Mouse (Mus musculus) spleen, adult 12 weeks (tissue): Measurements from ENCODE around the gene Lyzl6.
"Not testable (repeated sequence)": the region's sequence is repeated elsewhere in the genome, so short reads cannot be mapped to it uniquely, and the experiment has no call there.

Source experiments
- DNase-seq: peaks from one replicate; pipeline ENCODE4 v3.0.0; 2022; ENCODE audit warnings: low spot score

Gene Lyzl6

DNA sequence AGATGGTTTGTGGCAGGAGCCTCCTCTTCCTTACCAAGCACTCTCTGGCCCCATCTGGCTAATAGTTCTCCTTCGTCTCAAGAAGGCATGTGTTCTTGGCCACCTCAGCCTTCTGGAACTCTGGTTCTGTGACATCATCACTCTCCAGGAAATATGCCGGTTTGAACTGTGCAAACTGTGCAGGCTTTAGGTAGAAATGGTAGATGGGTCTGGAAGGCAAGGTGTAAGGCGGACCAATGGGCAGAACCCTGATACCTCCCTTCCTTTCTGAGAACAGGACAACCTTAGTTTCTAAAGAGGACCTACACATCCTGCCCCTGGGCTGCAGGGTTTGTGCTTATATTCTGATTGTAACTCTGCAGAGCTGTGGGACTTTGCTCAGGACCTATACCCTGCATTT lies at the start of gene Lyzl6:
TSS of gene Lyzl6 (minus strand) at position 101 of the 400 bp plus-strand sequence.
- no peak for DNase-seq

DNA sequence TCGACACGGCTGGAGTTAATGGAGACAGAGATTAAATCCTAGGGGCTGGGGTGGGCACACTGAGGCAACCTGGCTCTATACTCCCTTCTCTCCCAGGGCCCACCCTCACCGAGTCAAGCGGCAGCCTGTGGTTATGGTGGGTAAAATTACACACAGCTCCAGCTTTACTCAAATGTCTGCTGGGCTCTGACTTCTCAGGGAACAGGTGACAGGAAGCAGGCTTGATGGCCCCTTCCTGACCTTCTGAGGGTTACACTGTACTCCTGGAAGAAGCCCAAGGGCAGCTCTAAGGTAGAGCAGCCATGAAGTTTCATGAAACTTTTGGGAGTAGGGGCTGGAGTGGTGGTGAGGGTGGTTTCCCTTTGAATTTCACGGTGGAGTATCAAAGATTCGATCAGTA lies 48.0 kb upstream of the Lyzl6 start:
- DNase-seq, result no peak

DNA sequence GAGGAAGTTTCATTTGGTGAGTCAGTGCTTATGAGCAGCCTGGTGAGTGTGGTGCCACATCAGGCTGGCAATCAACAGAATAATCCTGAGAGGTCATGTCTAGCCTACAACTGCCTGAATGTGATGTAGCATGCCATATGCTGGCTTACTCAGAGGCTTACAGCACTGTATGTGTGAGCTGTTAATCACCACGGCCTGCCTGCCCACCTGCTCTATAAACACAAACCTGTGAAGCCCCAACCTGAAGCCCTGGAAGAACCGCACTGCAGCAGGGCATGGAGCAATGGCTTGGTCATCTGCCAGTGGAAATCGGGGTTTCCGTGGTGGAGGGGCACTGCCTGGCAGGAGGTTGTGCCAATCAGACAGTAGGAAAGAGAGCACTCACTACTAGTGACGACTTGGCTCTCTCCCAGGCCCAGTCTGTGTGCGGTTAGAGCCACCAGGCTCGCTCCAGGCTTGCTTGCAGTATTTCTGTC lies 46.6 kb upstream of the Lyzl6 start:
- DNase-seq, result no peak

DNA sequence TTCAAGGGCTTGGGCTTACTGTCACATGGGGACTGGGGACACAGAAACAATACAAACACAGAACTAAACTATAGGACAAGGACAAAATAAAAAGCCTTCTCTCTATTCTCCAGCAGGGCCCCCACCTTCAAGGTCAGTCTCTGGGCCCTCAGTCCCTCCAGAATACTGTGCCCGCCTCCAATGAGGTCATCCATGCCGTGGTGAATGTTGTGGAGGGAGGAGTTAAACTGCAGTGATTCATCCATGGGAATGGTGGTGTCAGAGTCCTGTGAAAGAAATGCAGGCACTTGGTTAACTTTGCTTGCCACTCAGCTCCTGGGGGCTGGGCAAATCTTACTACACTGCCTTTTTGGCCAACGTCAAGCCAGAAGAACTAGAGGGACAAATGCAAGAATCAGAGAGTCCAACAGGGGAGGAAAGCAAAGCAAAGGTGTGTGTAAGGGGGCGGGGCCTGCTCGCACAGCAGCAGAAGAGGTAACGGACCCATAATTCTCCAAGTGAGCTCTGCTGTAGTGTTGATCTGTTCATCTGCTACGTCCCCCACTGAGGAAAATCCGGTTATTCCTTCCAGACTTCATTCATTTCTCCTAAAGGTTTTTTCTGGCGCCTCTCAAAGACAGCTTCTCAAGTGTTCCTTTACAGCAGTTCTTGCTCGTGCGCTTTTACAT lies 45.1 kb upstream of the Lyzl6 start:
- DNase-seq, result no peak

DNA sequence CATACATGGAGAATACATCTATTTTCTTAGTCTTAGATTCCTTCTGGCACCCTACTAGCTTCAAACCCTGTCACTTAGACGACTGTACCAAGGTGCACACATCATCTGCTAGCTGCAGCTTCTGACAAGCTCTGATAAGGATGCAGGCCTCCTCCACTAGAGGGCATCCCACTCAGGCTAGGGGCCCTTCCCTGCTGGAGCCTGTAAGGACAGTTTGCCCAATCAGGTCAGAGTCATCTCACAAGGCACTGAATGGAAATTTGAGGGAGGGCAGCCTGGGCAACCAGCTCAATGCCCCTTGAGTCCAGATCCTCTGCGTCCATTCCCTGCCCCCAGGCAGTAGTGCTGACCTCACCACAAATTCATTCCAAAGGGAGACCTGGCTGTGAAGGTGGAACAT lies 38.4 kb upstream of the Lyzl6 start:
- not testable (repeated sequence) for DNase-seq

DNA sequence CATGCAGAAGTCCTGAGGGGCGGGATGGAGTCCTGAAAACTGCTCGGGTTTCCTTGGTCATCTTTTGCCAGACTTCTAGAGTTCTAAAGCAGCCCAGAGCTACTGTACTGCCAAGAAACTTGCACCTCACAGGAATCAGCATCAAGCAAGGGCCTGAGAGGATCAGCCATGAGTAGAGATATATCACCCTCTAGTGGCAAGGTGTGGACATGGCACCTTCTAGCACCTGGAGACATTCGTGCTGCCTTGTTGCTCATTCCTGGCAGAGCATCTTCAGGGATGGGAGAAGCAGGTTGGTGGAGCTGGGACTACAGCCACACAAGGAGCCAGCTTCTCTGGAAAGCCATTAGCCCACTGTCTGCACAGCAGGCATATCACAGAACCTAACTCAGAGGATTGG lies 36.9 kb upstream of the Lyzl6 start:
- DNase-seq, result peak; percentile 26

DNA sequence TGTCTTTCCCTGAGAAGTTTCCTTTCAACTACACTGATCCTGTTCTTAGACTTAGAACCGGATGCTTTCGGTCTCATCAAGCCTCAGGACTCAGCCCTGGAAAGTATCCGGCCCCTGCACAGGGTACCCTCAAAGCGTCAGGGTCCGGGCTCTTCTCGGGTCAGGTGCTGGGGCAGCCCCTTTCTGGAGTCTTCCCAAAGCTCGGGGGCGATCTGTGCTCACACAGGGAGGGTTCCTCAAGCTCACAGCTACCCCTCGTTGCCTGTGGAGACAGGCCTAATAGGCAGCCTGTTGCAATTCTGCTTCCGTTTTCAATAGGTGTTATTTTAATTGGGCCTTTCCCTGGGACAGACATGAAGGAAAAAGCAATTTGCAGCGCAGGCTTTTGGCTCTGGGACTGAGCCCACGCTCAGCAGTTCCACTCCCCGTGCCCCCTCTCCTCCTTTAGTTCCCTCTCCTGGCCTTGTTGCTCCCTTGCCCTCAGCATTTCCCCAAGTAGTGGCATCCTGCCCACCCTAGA lies 28.3 kb upstream of the Lyzl6 start:
- DNase-seq, result no peak

DNA sequence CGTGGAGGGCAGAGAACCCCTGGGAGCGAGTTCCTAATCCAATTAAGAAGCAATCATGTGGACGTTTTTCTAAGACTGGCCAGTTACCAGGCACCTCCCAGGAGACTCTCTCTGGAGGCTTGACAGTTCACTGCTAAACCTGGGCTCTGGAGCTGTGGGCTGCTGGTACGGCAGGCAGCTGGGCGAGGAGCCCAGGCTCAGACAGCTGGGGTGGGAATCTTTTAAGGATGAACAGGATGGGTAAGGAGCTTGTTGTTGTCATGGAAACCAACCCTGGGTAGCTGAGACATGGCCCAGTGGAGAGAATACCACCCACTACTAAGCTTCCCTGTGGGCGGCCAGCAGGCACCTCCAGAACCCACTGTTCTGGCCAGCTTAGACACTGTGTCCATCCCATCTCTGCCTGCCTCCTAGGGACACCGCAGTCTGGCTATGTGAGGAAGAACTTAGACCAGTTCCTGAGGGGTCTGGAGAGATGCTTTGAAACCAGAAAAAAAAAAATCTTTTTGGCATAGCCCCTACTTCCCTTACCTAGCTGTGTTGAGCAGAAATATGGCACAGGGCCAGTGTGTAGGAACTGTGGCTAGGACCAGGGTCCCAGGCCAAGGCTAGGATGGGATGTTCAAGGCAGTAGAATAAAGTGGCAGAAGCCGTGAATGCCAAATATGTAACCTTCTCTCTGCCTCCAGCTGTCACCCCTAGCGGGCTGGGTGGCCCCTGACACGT lies 27.7 kb upstream of the Lyzl6 start:
- DNase-seq, result no peak

DNA sequence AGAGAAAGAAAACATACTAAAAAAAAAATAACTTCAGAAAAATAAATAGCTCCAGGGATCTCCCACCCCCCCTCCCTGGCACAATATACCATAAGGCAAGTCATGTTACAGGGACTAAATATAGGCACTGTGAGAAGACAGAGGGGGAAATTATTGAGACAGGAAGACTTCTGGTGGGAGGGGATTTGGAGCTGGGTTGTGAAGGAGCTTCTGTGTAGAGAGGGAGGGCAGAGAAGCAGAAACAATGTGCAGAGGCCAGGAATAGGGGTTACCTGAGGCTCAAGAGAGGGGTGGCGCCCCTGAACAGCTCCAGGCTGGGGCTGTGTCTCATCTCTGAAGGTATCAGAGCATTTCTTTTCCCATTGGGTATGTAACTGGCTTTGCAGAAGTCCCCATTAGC lies 27.0 kb upstream of the Lyzl6 start:
- no peak for DNase-seq

DNA sequence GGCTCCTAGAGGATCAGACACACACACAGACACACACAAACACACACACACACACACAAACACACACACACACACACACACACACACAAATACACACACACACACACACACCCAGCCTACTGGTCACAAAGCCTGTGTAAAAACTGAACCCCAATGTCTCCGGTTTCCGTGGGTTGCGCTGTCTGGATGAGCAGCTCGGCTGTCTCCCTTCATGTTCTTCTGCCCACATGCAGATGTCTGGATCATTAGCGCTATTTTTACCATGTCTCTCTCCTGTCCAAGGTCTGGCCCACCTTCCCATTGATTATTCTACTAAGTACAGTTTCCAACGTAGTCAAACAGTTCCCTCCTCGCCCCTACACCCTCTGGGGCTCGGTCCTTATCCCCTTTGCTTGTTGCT lies 24.4 kb upstream of the Lyzl6 start:
- DNase-seq, result no peak

DNA sequence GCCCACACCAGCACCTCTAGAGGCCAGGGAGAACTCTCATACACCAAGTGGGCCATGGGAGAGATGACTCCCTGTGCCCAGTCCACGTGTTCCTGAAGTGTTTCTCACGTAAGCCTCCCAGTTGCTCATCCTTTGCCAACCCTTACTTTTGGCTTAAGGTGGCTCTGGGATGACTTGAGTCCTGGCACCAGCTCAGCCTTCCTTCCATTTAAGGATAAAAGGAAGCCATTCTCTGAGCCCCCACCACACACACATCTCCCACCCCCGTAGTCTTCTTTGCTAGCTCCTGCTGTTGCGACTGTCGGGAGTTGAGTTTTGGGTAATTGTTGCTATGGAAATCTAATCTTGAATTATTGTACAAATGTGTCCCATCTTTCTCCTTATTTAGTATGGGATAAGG lies 23.9 kb upstream of the Lyzl6 start:
- DNase-seq, result no peak

DNA sequence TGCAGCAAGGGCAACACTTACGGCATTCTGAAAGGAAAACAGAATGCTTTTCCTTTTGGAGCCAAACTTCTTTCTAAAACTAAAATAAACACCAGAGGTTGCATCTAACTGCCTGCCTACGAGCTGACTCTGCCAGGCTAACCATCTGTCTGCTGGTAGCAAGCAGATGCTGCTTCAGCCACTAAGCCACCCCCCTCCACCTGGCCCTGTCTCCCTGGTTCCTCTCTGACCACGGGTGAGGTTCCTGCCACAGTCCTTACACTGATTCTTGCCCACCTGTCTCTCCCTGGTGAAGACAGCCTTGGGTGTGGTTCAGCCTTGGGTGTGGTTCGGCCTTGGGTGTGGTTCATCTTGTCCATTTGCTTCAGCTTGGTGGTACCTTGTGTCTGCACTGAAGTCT lies 23.2 kb upstream of the Lyzl6 start:
- DNase-seq, result no peak

DNA sequence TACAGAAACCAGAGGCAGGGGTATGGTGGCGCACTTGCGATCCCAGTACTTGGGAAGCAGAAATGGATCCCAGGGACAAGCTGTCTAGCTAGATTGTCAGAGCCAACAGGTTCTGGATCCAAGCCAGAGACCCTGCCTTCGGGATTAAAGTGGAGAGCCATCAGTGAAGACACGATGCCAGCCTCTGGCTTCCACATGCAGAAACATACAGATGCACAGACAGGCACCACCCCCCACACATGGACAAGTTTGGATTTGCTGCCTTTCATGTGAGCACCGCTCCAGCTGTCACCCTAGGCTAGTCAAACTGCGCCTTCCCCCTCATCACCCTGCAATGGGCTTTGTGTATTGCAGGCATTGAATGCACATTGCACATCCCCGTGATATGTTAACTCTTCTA lies 19.5 kb upstream of the Lyzl6 start:
- DNase-seq, result no peak

DNA sequence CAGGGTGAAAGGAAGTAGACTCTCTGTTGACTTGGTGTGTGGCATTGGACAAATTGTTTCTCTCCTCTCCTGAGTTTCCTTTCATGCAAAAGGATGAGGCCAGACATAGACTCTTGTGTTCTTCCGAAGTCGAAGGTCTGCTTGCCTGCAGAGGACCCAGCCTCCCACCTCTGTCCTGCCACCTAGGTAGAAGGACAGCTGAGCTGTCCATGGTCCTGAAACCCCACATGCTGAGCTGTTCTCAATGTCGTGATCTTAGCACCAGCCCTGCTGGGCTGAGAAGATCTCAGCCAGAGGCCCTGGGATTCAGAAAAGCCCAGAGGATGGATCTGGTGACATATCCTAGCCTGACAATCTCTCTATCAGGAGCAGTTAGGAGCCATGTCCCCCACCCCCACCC lies 17.8 kb upstream of the Lyzl6 start:
- no peak for DNase-seq

DNA sequence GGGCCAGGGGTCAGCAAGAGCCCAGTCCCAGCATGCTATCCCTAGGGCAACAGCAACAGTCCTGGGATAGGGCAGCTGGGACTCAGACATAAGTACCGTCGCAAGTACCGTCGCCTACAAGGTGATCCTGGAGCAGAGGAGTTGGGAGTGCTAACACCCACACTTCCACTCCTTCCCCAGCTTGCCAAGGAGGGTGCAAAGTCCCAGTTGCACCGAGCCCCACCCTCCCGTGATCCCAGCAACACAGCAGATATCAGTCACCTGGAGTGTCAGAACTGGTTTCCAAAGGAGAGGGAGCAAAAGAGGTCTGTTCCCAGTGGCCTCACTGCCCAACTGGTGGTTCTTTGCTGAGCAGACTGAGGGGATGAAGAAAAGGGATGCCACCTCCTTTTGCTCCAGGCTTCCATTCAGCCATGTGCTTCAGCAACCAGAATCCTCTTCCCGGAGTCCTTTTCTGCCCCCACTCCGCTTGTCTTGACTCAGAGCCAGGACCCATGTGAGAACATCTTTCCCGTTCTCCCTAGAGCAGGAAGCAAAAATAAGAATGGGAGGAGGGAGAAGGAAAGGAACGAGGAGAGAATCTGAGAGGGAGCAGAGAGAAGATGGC lies 14.8 kb upstream of the Lyzl6 start:
- no peak for DNase-seq

DNA sequence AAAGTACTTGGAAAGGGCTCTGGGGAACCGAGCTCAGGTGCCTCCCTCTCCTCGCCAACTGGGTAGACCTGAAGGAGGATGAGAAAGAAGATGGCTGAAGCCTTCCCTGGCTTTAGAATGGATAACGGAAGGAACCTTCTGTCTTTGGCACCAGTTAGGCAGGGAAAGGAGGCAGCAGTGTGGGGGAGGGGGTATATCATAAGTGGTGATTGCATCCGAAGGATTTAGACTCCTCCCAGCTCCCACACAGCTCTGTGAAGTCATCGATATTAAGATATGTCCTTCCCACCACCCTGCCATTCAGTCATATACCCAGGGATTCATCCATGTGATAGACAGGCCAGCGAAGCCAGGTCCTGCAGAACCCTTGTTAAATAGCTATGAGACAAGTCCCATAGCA lies 12.7 kb upstream of the Lyzl6 start:
- DNase-seq, result no peak

DNA sequence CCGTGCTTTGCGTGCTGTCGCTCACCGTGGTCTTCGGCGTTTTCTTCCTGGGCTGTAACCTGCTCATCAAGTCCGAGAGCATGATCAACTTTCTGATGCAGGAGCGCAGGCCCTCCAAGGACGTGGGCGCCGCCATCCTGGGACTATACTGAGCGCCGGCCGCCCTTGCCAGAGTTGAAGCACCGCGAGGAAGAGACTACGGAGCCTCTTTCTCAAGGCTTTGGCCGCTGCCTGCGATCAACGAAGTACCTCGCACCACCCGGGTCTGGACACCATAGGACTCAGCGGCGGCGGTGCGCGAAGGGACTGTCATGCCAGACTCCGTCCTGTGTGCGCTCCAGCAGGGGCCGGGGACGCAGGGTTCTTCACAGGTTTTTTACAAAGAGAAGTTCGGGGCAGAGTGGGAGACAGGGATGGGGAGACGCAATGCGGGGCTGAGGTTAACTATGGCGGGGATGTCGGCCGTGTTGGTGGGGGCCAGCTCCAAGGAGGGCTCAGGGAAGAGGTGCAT lies 11.3 kb upstream of the Lyzl6 start:
- DNase-seq, result no peak

DNA sequence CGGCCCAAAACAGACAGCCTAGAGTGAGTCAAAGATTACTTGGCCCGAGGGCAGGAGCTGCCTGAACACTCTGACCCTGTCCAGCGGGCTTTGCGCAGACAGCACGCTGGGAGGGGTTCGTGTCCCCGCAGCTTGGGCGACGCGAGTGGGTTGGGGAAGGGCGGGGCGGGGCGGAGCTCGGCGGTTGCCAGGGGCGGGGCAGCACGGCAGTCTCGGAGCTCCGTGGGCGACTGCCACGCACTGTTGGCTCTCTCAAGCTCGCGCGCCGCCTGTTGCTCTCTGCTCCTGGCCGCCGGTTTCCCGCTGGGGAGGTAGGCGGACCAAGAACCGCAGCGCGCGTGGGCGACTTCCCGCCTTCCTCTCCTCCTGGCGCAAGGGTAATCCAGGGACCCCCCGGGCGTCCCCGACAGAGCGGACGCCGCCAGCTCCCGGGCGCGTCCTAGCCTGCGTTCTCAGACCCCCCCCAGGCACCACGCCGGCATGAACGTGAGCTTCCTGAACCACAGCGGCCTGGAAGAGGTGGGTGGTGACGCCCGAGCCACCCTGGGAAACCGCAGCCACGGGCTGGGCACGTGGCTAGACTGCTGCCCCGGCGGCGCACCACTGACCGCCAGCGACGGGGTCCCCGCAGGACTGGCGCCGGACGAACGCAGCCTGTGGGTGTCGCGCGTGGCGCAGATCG lies 10.8 kb upstream of the Lyzl6 start, which contains the start of gene Rprml:
TSS of gene Rprml (plus strand) at position 270 of the 682 bp plus-strand sequence.
- no peak for DNase-seq

DNA sequence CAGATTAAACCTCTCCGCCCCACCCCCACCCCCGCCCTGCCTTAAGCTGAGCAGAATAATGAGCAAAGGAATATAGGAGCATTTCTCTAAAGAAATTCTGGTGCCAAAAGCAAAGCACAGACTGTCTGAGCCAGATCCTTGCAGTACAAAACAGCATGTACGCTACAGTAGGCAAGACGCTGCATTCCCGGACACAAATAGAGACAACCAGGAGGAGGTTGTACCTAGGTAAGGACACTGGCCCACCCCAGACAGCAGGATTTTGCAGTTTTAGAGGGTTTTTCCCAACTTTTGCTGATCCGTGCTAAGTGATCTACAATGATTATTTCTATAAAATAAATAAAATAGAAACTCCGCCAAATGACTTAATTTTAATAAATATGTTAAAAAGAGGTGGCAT lies 10.0 kb upstream of the Lyzl6 start:
- DNase-seq, result no peak

DNA sequence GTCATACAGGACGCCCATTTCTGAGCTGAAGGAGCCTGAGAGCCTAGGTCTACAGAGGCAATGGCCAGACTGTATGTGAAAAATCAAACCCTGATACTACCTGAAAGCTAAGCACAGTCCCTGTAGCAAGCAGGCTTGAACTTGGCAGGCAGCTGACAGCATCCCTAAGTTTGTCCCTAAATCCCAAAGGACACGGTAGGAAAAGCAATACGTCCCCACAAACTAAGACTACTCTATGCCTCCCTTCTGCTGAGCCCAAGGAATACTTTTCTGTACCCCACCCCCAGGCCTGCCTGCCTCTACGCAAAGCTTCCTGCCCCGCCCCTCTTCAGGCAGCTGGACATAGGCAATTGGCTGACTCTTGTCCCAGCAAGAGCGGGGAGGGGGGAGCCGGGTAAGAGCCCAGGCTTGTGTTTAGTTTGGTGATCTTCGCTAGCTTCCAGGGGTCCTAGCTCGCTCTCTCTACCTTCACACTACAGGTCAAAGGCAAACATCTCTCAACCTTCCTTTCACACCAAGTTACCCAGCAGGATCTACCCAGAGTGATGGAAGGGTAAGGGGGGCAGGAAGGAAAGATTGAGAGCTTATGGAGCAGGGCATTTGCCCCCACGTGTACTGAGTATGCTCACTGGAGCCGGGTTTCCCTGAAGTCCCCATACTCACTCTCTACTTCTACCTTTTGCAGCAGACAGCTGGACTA lies 9.4 kb upstream of the Lyzl6 start:
- DNase-seq, result no peak

DNA sequence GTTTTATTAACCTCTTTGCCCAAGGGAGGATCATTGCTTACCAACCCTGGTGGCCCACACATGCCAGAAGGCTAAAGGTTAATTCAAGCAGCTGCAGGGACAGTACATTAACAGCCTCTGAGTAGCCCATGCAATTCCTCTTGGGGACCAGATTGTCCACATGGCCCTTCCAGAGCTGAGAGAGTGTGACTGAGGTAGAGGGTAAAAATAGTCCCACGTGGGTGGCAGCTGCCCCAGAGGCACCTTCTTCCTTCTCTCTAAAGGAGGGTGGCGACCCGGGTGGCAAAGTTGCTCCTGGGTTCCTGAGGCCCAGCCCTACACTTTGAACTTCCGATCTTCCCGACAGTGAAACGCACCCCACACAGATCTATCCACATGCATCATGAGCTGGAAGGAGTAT lies 7.6 kb upstream of the Lyzl6 start:
- DNase-seq, result no peak

DNA sequence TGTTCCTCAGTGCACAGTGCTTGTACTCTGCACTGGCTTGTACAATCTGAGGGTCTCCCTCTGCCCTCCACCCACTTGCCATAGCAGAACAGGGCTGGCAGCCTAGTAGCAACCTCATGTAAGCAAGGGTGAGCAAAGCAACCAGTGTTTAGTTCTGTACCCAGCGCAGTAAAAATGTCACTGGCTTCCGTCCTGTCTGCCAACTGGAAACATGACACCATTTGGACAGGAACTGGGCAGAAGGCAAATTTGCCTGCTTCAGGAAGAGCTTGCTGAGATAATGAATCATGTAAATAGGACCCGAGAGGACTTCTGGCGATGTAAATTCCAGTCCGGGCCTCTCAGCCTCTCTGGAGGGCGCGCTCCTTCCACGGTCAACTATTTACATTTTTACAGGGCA lies 7.0 kb upstream of the Lyzl6 start:
- DNase-seq, result no peak
